Mouse (Mus musculus) layer of hippocampus, adult 9-11 months (tissue): Measurements from ENCODE around the gene Fam3b.
A peak's percentile ranks its signal among the peaks of the same experiment; 100 is the strongest.

Experiments used
- DNase-seq: peaks from one replicate; pipeline ENCODE4 v3.0.0; 2022

Fam3b gene

GRCm38 (mm10) chr16:97514099-97514940 is at the start of gene Fam3b:
Fam3b (minus strand) TSS chr16:97514816.
- DNase-seq: no peak

- no peak for DNase-seq
These were observed 29.7 kb upstream of the Fam3b start for GRCm38 (mm10) chr16:97544340-97544739.

GRCm38 (mm10) chr16:97536859-97537258 is 22.2 kb upstream of the Fam3b start:
- DNase-seq: no peak

GRCm38 (mm10) chr16:97535808-97536413 is 21.3 kb upstream of the Fam3b start:
- peak; percentile 66 for DNase-seq

GRCm38 (mm10) chr16:97534876-97535461 is 20.4 kb upstream of the Fam3b start:
- peak; percentile 55 for DNase-seq

GRCm38 (mm10) chr16:97534448-97534847 is 19.8 kb upstream of the Fam3b start:
- DNase-seq: peak; percentile 8

- no peak for DNase-seq
These were observed 19.1 kb upstream of the Fam3b start for GRCm38 (mm10) chr16:97533751-97534150.

- no peak for DNase-seq
These were observed 18.5 kb upstream of the Fam3b start for GRCm38 (mm10) chr16:97533126-97533525.

GRCm38 (mm10) chr16:97529241-97529640 is 14.6 kb upstream of the Fam3b start:
- DNase-seq: no peak

GRCm38 (mm10) chr16:97523024-97523423 is 8.4 kb upstream of the Fam3b start:
- peak; percentile 13 for DNase-seq

- no peak for DNase-seq
These were observed 7.4 kb upstream of the Fam3b start for GRCm38 (mm10) chr16:97521983-97522382.

- no peak for DNase-seq
These were observed 1.7 kb upstream of the Fam3b start for GRCm38 (mm10) chr16:97516341-97516740.

- DNase-seq: no peak
These were observed 2.3 kb downstream of the Fam3b start for GRCm38 (mm10) chr16:97512347-97512751.

- no peak for DNase-seq
These were observed 3.1 kb downstream of the Fam3b start for GRCm38 (mm10) chr16:97511495-97511894.

- DNase-seq: no peak
These were observed 3.8 kb downstream of the Fam3b start for GRCm38 (mm10) chr16:97510849-97511248.

- DNase-seq: no peak
These were observed 6.8 kb downstream of the Fam3b start for GRCm38 (mm10) chr16:97507783-97508182.

GRCm38 (mm10) chr16:97504793-97505192 is 9.8 kb downstream of the Fam3b start:
- no peak for DNase-seq

- DNase-seq: no peak
These were observed 10.8 kb downstream of the Fam3b start for GRCm38 (mm10) chr16:97503849-97504248.

GRCm38 (mm10) chr16:97500901-97501300 is 13.7 kb downstream of the Fam3b start:
- DNase-seq: no peak

- no peak for DNase-seq
These were observed 15.2 kb downstream of the Fam3b start for GRCm38 (mm10) chr16:97499450-97499849.

- DNase-seq: no peak
These were observed 16.5 kb downstream of the Fam3b start for GRCm38 (mm10) chr16:97498139-97498538.

GRCm38 (mm10) chr16:97497682-97498081 is 16.9 kb downstream of the Fam3b start:
- no peak for DNase-seq

- DNase-seq: no peak
These were observed 18.6 kb downstream of the Fam3b start for GRCm38 (mm10) chr16:97496026-97496425.

GRCm38 (mm10) chr16:97492369-97492768 is 22.2 kb downstream of the Fam3b start:
- DNase-seq: no peak
